Mouse (Mus musculus): ENCODE data around the gene Pmp22.

DNA sequence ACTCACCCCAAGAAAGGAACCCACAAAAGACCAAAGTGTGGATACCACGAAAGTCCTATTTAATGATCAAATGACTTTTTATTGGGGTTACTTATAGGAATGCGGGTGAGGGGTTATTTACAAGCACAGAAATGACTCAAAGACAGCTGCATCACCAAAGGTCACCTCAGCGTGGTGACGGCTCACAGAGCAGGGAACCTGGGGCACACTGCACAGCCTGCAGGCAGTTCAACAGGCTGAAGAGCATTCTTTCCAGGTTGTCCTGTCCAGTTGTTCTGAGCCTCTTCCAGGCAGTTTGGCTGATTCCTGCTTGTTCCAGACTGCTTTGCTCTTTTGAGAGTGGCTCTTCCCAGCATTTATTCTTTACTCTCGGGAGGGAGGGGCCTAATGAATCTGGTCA, 12.1 kb upstream of the Pmp22 start:
- TF ChIP-seq POLR2A (IDR thresholded peaks at IDR 0.05; ENCODE audit: borderline replicate concordance, control insufficient read depth, low read depth, low read length) = no peak
- TF ChIP-seq CTCF (IDR thresholded peaks at IDR 0.05; ENCODE audit: control insufficient read depth, insufficient read depth, low read length) = no peak

Measured in bone marrow, adult 2 months (tissue).